Mouse (Mus musculus) small intestine, adult 2 months (tissue): ENCODE measurements around the gene Scrn1.

Source experiments
- CTCF ChIP-seq: fragments of 200-500 bp; IDR thresholded peaks from 2 replicates; pipeline ENCODE4 v1.5.1; 2012; ENCODE audit warnings: low read depth, mild to moderate bottlenecking, control low read depth, inconsistent platforms, low read length, moderate library complexity, mixed read lengths; ENCODE audit not compliant: insufficient replicate concordance, insufficient read length; ENCODE audit errors: extremely low read depth
- POLR2A ChIP-seq: fragments of 200-500 bp; IDR thresholded peaks from 2 replicates; pipeline ENCODE4 v1.6.1; 2012; ENCODE audit warnings: low read depth, mild to moderate bottlenecking, control low read depth, inconsistent platforms, low read length, moderate library complexity

GRCm38 (mm10) chr6:54555816-54556215 lies 10.5 kb downstream of the Scrn1 start:
- TF ChIP-seq POLR2A, result no peak
- TF ChIP-seq CTCF, result no peak
